Mouse (Mus musculus) liver, embryonic 14.5 days (tissue): ENCODE measurements around the gene Epha4.

Experiments
- CTCF ChIP-seq: IDR thresholded peaks from 2 replicates; pipeline ENCODE4 v1.5.1; 2016; ENCODE audit warnings: antibody characterized with exemption, low read depth, control low read depth
- EP300 ChIP-seq: IDR thresholded peaks from 2 replicates; pipeline ENCODE4 v1.6.1; 2016; ENCODE audit warnings: antibody characterized with exemption, low read depth

- TF ChIP-seq CTCF = no peak
- no peak for TF ChIP-seq EP300
Observed at GRCm38 (mm10) chr1:77535905-77536304, 21.0 kb upstream of the Epha4 start.
